Mouse (Mus musculus): ENCODE measurements around the gene Olfr104-ps.

Gene Olfr104-ps

GRCm38 (mm10) chr17:37359282-37359681, at the start of gene Olfr104-ps:
Gene Olfr104-ps, plus strand, starts transcription at chr17:37359582.
- in situ Hi-C loops (cut with MboI, MseI): no loop called here

GRCm38 (mm10) chr17:37310146-37310699, 49.2 kb upstream of the Olfr104-ps start:
- in situ Hi-C loops (cut with MboI, MseI): no loop called here

GRCm38 (mm10) chr17:37316954-37317353, 42.4 kb upstream of the Olfr104-ps start, which contains the start of gene Olfr102:
Gene Olfr102, minus strand, starts transcription at chr17:37317054.
- in situ Hi-C loops (cut with MboI, MseI): no loop called here

- in situ Hi-C loops (cut with MboI, MseI): no loop called here
Observed at GRCm38 (mm10) chr17:37339598-37339997, 19.8 kb upstream of the Olfr104-ps start, which contains the start of gene Olfr103. Gene Olfr103, minus strand, starts transcription at chr17:37339698.

- in situ Hi-C loops (cut with MboI, MseI): no loop called here
Observed at GRCm38 (mm10) chr17:37378733-37379132, 19.4 kb downstream of the Olfr104-ps start, which contains the start of gene Olfr105-ps. Gene Olfr105-ps, plus strand, starts transcription at chr17:37379033.

GRCm38 (mm10) chr17:37390093-37390492, 30.7 kb downstream of the Olfr104-ps start, which contains the start of gene Olfr106-ps:
Gene Olfr106-ps, plus strand, starts transcription at chr17:37390393.
- in situ Hi-C loops (cut with MboI, MseI): no loop called here

GRCm38 (mm10) chr17:37398926-37399325, 39.5 kb downstream of the Olfr104-ps start, which contains the start of gene Olfr107:
Gene Olfr107, plus strand, starts transcription at chr17:37399226.
- in situ Hi-C loops (cut with MboI, MseI): no loop called here

GRCm38 (mm10) chr17:37413380-37413779, 54.0 kb downstream of the Olfr104-ps start:
- in situ Hi-C loops (cut with MboI, MseI): no loop called here

Data from T-helper 2 cell (primary cell).